Mouse (Mus musculus) intestine, embryonic 14.5 days (tissue): ENCODE measurements around the gene Obsl1. TPM values are rescaled to one million over a fixed set of nuclear protein-coding genes. Genes with fewer than 3 reads are reported as not detected.

ENCODE experiments used
- ATAC-seq: fragments of 200-750 bp; cut with Nextera tagmentation; replicated peaks from 2 replicates; pipeline ENCODE4 v1.8.0; 2017; ENCODE audit warnings: low read depth, moderate number of reproducible peaks, moderate TSS enrichment, moderate library complexity; ENCODE audit not compliant: low FRiP score, low TSS enrichment
- DNase-seq: peaks from one replicate; pipeline ENCODE4 v3.0.0-alpha.2; 2018; ENCODE audit warnings: low spot score
- H3K27ac ChIP-seq: fragments of 300-500 bp; sonication (generic); 2 replicates; pipeline ENCODE4 v1.5.1; 2014; ENCODE audit warnings: low read depth, mild to moderate bottlenecking, control low read depth
- H3K27me3 ChIP-seq: fragments of 300-500 bp; sonication (generic); replicated peaks from 2 replicates; pipeline ENCODE4 v1.6.1; 2014; ENCODE audit warnings: low read length, control low read depth; ENCODE audit not compliant: control insufficient read depth, insufficient read depth
- H3K36me3 ChIP-seq: fragments of 300-500 bp; sonication (generic); 2 replicates; pipeline ENCODE4 v1.6.1; 2014; ENCODE audit warnings: low read length, control low read depth; ENCODE audit not compliant: control insufficient read depth, insufficient read depth
- H3K4me1 ChIP-seq: fragments of 300-500 bp; sonication (generic); replicated peaks from 2 replicates; pipeline ENCODE4 v1.6.1; 2014; ENCODE audit warnings: low read length, control low read depth, mixed read lengths; ENCODE audit not compliant: control insufficient read depth, insufficient read depth
- H3K4me2 ChIP-seq: fragments of 300-500 bp; sonication (generic); 2 replicates; pipeline ENCODE4 v1.6.1; 2014; ENCODE audit warnings: low read length
- H3K4me3 ChIP-seq: fragments of 300-500 bp; sonication (generic); 2 replicates; pipeline ENCODE4 v1.5.1; 2014; ENCODE audit warnings: low read depth, low read length, control low read depth, mixed read lengths
- H3K9ac ChIP-seq: fragments of 300-500 bp; sonication (generic); 2 replicates; pipeline ENCODE4 v1.6.1; 2014; ENCODE audit warnings: mild to moderate bottlenecking, low read length
- H3K9me3 ChIP-seq: fragments of 300-500 bp; sonication (generic); 2 replicates; pipeline ENCODE4 v1.6.1; 2016; ENCODE audit warnings: low read length, control low read depth; ENCODE audit not compliant: control insufficient read depth
- WGBS: fragments of 180-500 bp; shearing (Covaris S2); extraction: QIAGEN DNeasy Blood & Tissue Kit; methylation state at CpG from one replicate; pipeline ENCODE4 v1.1.7; 2014; 5-methylcytosine and 5-hydroxymethylcytosine counted together
- polyA plus RNA-seq: library from polyadenylated mRNA; unstranded; fragments of >200 nt; fragmentation: Nextera tagmentation; extraction: Ambion mirVana; gene quantifications from 2 replicates; pipeline ENCODE4 v1.2.1, GENCODE M21; 2014

The Obsl1 gene
- polyA plus RNA-seq = 80.9 and 88.4 TPM in 2 replicates

GRCm38 (mm10) chr1:75505956-75506831, at the start of gene Obsl1:
Gene Obsl1 (minus strand): TSS chr1:75506452.
- Histone ChIP-seq H3K4me1 (peaks cover 33% of the 10 kb centered on the region), H3K27ac (peak within 1 kb of the TSS; percentile 99), H3K4me3 (peak within 1 kb of the TSS; percentile 75), H3K36me3 (peaks cover 35% of the 10 kb centered on the region), H3K4me2 (peak within 1 kb of the TSS; percentile 91), H3K27me3 (no peaks in the 10 kb centered on the region), H3K9ac (peak within 1 kb of the TSS; percentile 98), H3K9me3 (no peaks in the 10 kb centered on the region)
- WGBS = under 1% methylated on average over 65 of the region's 65 CpGs
- ATAC-seq (peak; percentile 92), DNase-seq (peak; percentile 91)

- Histone ChIP-seq H3K27me3 (no peaks in the 10 kb centered on the region), H3K27ac (no peak overlapping the region), H3K4me1 (peaks cover 3% of the 10 kb centered on the region; the same call in 1 of the 2 replicates), H3K4me3 (no peak overlapping the region), H3K9me3 (no peaks in the 10 kb centered on the region), H3K36me3 (peaks cover 63% of the 10 kb centered on the region), H3K4me2 (no peak overlapping the region), H3K9ac (no peak overlapping the region)
- DNase-seq (no peak), ATAC-seq (no peak)
- WGBS = 91% methylated on average over 7 of the region's 7 CpGs
These were observed 49.4 kb upstream of the Obsl1 start for GRCm38 (mm10) chr1:75555680-75556079.

GRCm38 (mm10) chr1:75550586-75550985, 44.3 kb upstream of the Obsl1 start:
- no peak overlapping the region for H3K9ac ChIP-seq
- no peak for ATAC-seq
- peaks cover 56% of the 10 kb centered on the region for H3K36me3 ChIP-seq
- H3K9me3 ChIP-seq = no peaks in the 10 kb centered on the region
- no peak overlapping the region for H3K27ac ChIP-seq
- 86% methylated on average over 15 of the region's 15 CpGs for WGBS
- H3K4me2 ChIP-seq = no peak overlapping the region
- no peak for DNase-seq
- peaks cover 8% of the 10 kb centered on the region; the same call in 1 of the 2 replicates for H3K4me1 ChIP-seq
- H3K4me3 ChIP-seq = no peak overlapping the region
- H3K27me3 ChIP-seq = no peaks in the 10 kb centered on the region

- Histone ChIP-seq H3K4me1 (peaks cover 8% of the 10 kb centered on the region; the same call in 1 of the 2 replicates), H3K27ac (no peak overlapping the region), H3K36me3 (peaks cover 48% of the 10 kb centered on the region), H3K9ac (no peak overlapping the region), H3K9me3 (no peaks in the 10 kb centered on the region), H3K4me3 (no peak overlapping the region), H3K27me3 (no peaks in the 10 kb centered on the region), H3K4me2 (no peak overlapping the region)
- no peak for DNase-seq
- WGBS = 71% methylated on average over 17 of the region's 17 CpGs
- ATAC-seq = no peak
These were observed 43.3 kb upstream of the Obsl1 start for GRCm38 (mm10) chr1:75549289-75550279.

DNA sequence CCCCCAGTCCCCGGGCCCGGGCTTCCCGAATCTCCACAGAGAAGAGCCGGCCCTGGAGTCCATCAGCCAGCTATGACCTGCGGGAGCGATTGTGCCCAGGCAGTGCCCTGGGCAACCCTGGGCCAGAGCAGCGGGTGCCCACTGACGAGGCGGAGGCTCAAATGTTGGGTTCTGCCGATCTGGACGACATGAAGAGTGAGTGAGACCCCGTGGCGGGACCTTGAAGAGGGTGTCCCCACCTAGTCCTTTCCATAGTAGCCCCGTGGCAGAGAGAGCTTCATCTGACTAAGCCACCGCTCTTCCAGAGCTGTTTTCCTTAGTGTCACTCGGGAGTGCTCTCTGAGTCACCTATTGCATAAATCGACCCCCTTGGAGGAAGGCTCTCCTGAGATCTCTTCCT, 42.6 kb upstream of the Obsl1 start:
- Histone ChIP-seq H3K4me1 (peaks cover 8% of the 10 kb centered on the region; the same call in 1 of the 2 replicates), H3K4me3 (no peak overlapping the region), H3K9me3 (no peaks in the 10 kb centered on the region), H3K4me2 (no peak overlapping the region), H3K27me3 (no peaks in the 10 kb centered on the region), H3K9ac (no peak overlapping the region), H3K27ac (no peak overlapping the region), H3K36me3 (peaks cover 41% of the 10 kb centered on the region)
- no peak for ATAC-seq
- WGBS = 89% methylated on average over 17 of the region's 17 CpGs
- no peak for DNase-seq

GRCm38 (mm10) chr1:75548083-75548482, 41.8 kb upstream of the Obsl1 start:
- H3K4me2 ChIP-seq = no peak overlapping the region
- no peak overlapping the region for H3K27ac ChIP-seq
- H3K27me3 ChIP-seq = no peaks in the 10 kb centered on the region
- no peak overlapping the region for H3K9ac ChIP-seq
- WGBS = 94% methylated on average over 3 of the region's 3 CpGs
- H3K4me1 ChIP-seq = peaks cover 8% of the 10 kb centered on the region; the same call in 1 of the 2 replicates
- DNase-seq (no peak), ATAC-seq (no peak)
- no peaks in the 10 kb centered on the region for H3K9me3 ChIP-seq
- H3K36me3 ChIP-seq = peaks cover 33% of the 10 kb centered on the region
- H3K4me3 ChIP-seq = no peak overlapping the region

DNA sequence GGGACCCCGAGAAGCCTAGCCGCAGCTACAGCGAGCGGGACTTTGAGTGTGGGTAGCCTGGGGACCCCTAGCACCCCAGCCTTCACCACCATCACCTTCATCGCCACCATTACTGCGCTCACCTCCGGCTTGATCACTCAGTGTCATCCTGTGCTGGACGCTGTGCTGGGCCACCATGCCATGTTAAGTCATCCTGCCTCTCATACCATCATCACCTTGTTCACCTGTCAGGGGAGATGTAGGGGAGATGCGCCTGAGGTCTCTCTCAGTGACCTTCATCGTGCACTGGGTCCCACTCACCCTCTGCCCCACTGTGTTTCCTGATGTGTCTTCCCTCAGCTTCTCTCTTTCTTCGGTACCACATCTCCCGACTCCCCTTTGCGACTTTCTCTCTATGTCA, 41.1 kb upstream of the Obsl1 start:
- Histone ChIP-seq H3K27ac (no peak overlapping the region), H3K27me3 (no peaks in the 10 kb centered on the region), H3K36me3 (peaks cover 26% of the 10 kb centered on the region), H3K4me3 (no peak overlapping the region), H3K4me1 (peaks cover 8% of the 10 kb centered on the region; the same call in 1 of the 2 replicates), H3K9ac (no peak overlapping the region), H3K9me3 (no peaks in the 10 kb centered on the region), H3K4me2 (peak overlapping the region; percentile 65)
- 94% methylated on average over 13 of the region's 13 CpGs for WGBS
- ATAC-seq (no peak), DNase-seq (no peak)
